10 mouse cellular contexts compared by ENCODE assay signal in genomic region chr4:87461181-87461912, GRCm38 (mm10).
DNase-seq lines count a peak whose midpoint lies in the region; ATAC-seq lines count a peak whose summit lies in the region.
"Had no signal": no experiment of that assay in that cellular context is flagged by ENCODE, and none has a peak within 500 bp of the region (broad histone marks: within the 10 kb centered on the region; RNA-seq: fewer than 3 reads in every experiment).

No protein-coding gene starts in this region.

- no peaks in the 10 kb centered on the region for H3K9me3 ChIP-seq in midbrain, embryonic 16.5 days (replicated peaks; ENCODE audit: control insufficient read depth, low read length, poor library complexity, severe bottlenecking)
- H3K9me3 ChIP-seq in kidney, embryonic 15.5 days (replicated peaks): no peaks in the 10 kb centered on the region
- H3K9me3 ChIP-seq: G1E had no signal

- WGBS in midbrain, embryonic 16.5 days: 58% methylated on average over 7 of the region's 7 CpGs
- WGBS in kidney, embryonic 15.5 days: 73% methylated on average over 7 of the region's 7 CpGs

- peak overlapping the region; percentile 38; the same call in 1 of the 2 replicates for H3K27ac ChIP-seq in midbrain, embryonic 16.5 days (ENCODE audit: low read length)
- no peak overlapping the region for H3K27ac ChIP-seq in kidney, embryonic 15.5 days
- H3K27ac ChIP-seq: layer of hippocampus, adult 2 months had no signal

- no peak overlapping the region for H3K4me3 ChIP-seq in midbrain, embryonic 16.5 days (ENCODE audit: low read depth, low read length)
- no peak overlapping the region for H3K4me3 ChIP-seq in kidney, embryonic 15.5 days (replicated peaks)
- H3K4me3 ChIP-seq: layer of hippocampus, adult 2 months had no signal

- DNase-seq in layer of hippocampus, adult 11-12 months (ENCODE audit: low spot score): peak; percentile 53
- DNase-seq in layer of hippocampus, postnatal 25 days (ENCODE audit: extremely low spot score in 1 of 2, low spot score in 1 of 2): no peak
- peak; percentile 27 for DNase-seq in cerebellum, adult 9-10 months
- peak; percentile 47 for DNase-seq in heart, postnatal 4 days
- DNase-seq in c-Kit-positive CD71-positive TER-119-positive erythroid progenitor cells, embryonic 14.5 days (ENCODE audit: low spot score): no peak

- ATAC-seq in midbrain, embryonic 16.5 days: peak; percentile 95
- ATAC-seq in erythroblast, adult 5-6 weeks (replicated peaks; ENCODE audit: low FRiP score, poor library complexity, severe bottlenecking): no peak
- no peak for ATAC-seq in kidney, embryonic 15.5 days (replicated peaks; ENCODE audit: low FRiP score)

- no peak overlapping the region for H3K9ac ChIP-seq in midbrain, embryonic 16.5 days (ENCODE audit: low read depth, low read length)
- H3K9ac ChIP-seq in kidney, embryonic 15.5 days: no peak overlapping the region

- H3K27me3 ChIP-seq in midbrain, embryonic 16.5 days (ENCODE audit: control insufficient read depth, insufficient read depth, low read depth, low read length): no peaks in the 10 kb centered on the region
- no peaks in the 10 kb centered on the region for H3K27me3 ChIP-seq in kidney, embryonic 15.5 days

- H3K4me2 ChIP-seq in midbrain, embryonic 16.5 days (ENCODE audit: low read length): no peak overlapping the region
- H3K4me2 ChIP-seq in kidney, embryonic 15.5 days: no peak overlapping the region

- H3K36me3 ChIP-seq in midbrain, embryonic 16.5 days (ENCODE audit: control insufficient read depth, insufficient read depth, low read length): no peaks in the 10 kb centered on the region
- no peaks in the 10 kb centered on the region for H3K36me3 ChIP-seq in kidney, embryonic 15.5 days
- H3K36me3 ChIP-seq: G1E had no signal

- H3K4me1 ChIP-seq in midbrain, embryonic 16.5 days (ENCODE audit: control insufficient read depth, insufficient read depth, low read length): no peaks in the 10 kb centered on the region
- H3K4me1 ChIP-seq in kidney, embryonic 15.5 days: no peaks in the 10 kb centered on the region; the same call in 1 of the 2 replicates

Comparison
In these comparisons a context has a peak if more than half of its experiments do, and no peak if none do; other contexts are left out.
1. DNase-seq: peak in layer of hippocampus, adult 11-12 months (single experiment), cerebellum, adult 9-10 months (single experiment) and heart, postnatal 4 days (single experiment); none in layer of hippocampus, postnatal 25 days (0 of 2) and c-Kit-positive CD71-positive TER-119-positive erythroid progenitor cells, embryonic 14.5 days (single experiment).